Mouse (Mus musculus) embryonic facial prominence, embryonic 13.5 days (tissue): ENCODE measurements at regions not wholly inside any gene's neighbourhood (a gene's known extent, or its start where the extent isn't known, plus 50 kb on each side); places are given as distances from the start of the nearest gene placed in this dataset.

Experiments used
- ATAC-seq: fragments of 200-750 bp; cut with Nextera tagmentation; 2 replicates; pipeline ENCODE4 v1.8.0; 2017; ENCODE audit warnings: low read depth; ENCODE audit not compliant: insufficient number of reproducible peaks, insufficient read depth, low FRiP score, low TSS enrichment
- H3K27ac ChIP-seq: fragments of 300-500 bp; sonication (generic); 2 replicates; pipeline ENCODE4 v1.5.1; 2015; ENCODE audit warnings: moderate library complexity, mild to moderate bottlenecking, inconsistent platforms
- H3K27me3 ChIP-seq: fragments of 300-500 bp; sonication (generic); 2 replicates; pipeline ENCODE4 v1.6.1; 2015; ENCODE audit warnings: mild to moderate bottlenecking, inconsistent platforms
- H3K36me3 ChIP-seq: fragments of 300-500 bp; sonication (generic); 2 replicates; pipeline ENCODE4 v1.6.1; 2015; ENCODE audit warnings: mild to moderate bottlenecking, inconsistent platforms
- H3K4me1 ChIP-seq: fragments of 300-500 bp; sonication (generic); 2 replicates; pipeline ENCODE4 v1.6.1; 2015; ENCODE audit warnings: inconsistent platforms
- H3K4me2 ChIP-seq: fragments of 300-500 bp; sonication (generic); 2 replicates; pipeline ENCODE4 v1.6.1; 2015; ENCODE audit warnings: moderate library complexity, mild to moderate bottlenecking, inconsistent platforms
- H3K4me3 ChIP-seq: fragments of 300-500 bp; sonication (generic); 2 replicates; pipeline ENCODE4 v1.5.1; 2015; ENCODE audit warnings: mild to moderate bottlenecking, inconsistent platforms
- H3K9ac ChIP-seq: fragments of 300-500 bp; sonication (generic); 2 replicates; pipeline ENCODE4 v1.6.1; 2015; ENCODE audit warnings: mild to moderate bottlenecking, inconsistent platforms
- H3K9me3 ChIP-seq: fragments of 300-500 bp; sonication (generic); 2 replicates; pipeline ENCODE4 v1.6.1; 2016; ENCODE audit warnings: inconsistent platforms
- WGBS: fragments of 180-500 bp; shearing (Covaris S2); methylation state at CpG from one replicate; pipeline ENCODE4 v1.1.7; 2015; ENCODE audit warnings: mixed read lengths; 5-methylcytosine and 5-hydroxymethylcytosine counted together

DNA sequence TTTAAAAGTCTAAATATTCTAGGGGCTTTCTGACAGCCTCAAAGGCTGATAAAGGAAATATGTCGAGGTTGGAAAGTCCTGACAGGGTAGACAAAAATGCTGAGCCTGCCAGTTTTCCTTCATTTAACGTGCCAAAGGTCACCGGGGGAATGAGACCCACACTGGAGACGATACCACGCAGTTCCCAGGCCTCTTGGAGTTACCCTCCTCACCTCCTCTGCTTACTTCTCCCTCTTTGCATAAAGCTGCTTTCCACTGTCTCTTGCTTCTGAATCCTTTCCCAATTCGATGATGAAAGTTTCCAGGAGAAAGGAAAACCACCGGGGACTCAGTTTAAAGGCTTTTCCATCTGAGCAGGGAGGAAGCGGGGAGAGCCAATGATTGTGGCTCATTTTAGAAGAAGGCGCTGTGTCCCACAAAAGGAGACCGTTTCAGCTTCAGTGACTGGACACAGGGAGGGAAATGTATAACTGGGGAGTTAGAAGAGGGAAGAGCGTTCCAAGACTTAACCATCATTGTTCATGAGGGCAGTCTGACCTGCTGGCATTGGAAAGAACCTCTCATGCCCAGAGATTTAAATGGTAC lies 243.2 kb upstream of the Fn1 start:
- no peak overlapping the region for H3K4me2 ChIP-seq
- peaks cover 31% of the 10 kb centered on the region for H3K4me1 ChIP-seq
- H3K36me3 ChIP-seq: no peaks in the 10 kb centered on the region
- 55% methylated on average over 11 of the region's 11 CpGs for WGBS
- no peak overlapping the region for H3K4me3 ChIP-seq
- no peaks in the 10 kb centered on the region for H3K9me3 ChIP-seq
- ATAC-seq: no peak
- H3K27ac ChIP-seq: no peak overlapping the region
- no peak overlapping the region for H3K9ac ChIP-seq
- H3K27me3 ChIP-seq: no peaks in the 10 kb centered on the region

DNA sequence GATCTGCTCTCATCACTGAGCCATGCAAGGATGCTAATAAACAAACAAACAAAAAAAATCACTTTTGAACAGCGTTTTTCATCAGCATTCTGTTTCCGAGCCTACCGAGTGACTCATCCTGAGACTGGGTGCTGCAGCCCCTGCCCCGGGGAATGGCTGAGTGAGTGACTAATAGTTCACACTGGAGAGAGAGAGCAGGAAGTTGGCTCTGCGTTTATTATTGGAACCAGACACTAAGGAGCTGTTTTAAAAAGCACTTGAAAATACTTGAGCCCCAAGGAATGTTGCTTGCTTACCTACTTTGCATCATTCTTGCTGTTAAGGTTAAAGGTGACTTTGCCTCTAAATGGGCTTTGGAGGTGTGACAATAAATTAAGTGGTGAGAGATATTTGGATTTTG lies 240.6 kb upstream of the Fn1 start:
- WGBS: 8% methylated on average over 5 of the region's 5 CpGs

DNA sequence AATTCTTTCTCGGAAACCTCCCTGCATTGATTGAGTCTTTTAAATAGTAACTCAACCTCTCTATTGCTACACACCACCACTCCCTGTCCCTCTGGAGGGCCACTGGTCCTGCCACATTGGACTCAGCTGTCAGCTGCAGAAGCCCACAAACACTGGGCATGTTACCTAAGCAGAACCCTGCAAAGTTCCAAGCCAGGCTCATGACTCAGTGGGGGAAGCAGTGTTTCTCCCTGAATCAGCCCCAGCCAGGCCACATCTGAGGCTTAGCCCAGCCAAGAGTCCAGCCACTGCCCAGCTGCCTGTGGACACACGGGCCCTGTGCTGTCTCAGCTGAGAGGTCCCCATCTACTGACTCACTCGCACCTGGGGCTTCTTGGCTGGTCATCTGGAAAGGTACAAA lies 234.8 kb upstream of the Fn1 start:
- no peaks in the 10 kb centered on the region for H3K36me3 ChIP-seq
- no peak overlapping the region for H3K4me2 ChIP-seq
- no peaks in the 10 kb centered on the region for H3K9me3 ChIP-seq
- H3K27me3 ChIP-seq: no peaks in the 10 kb centered on the region
- peaks cover 17% of the 10 kb centered on the region for H3K4me1 ChIP-seq
- H3K9ac ChIP-seq: no peak overlapping the region
- H3K4me3 ChIP-seq: no peak overlapping the region
- no peak overlapping the region for H3K27ac ChIP-seq
- ATAC-seq: no peak
- WGBS: 90% methylated on average over 3 of the region's 3 CpGs

More for the DNA sequence above, 240.6 kb upstream of the Fn1 start:
- Histone ChIP-seq H3K27me3 (no peaks in the 10 kb centered on the region), H3K4me1 (peaks cover 31% of the 10 kb centered on the region), H3K4me2 (peak overlapping the region; percentile 25), H3K27ac (no peak overlapping the region), H3K4me3 (no peak overlapping the region), H3K36me3 (no peaks in the 10 kb centered on the region), H3K9me3 (no peaks in the 10 kb centered on the region), H3K9ac (no peak overlapping the region)
- no peak for ATAC-seq

- Histone ChIP-seq H3K9me3 (no peaks in the 10 kb centered on the region), H3K4me3 (no peak overlapping the region), H3K27ac (no peak overlapping the region), H3K36me3 (no peaks in the 10 kb centered on the region), H3K27me3 (no peaks in the 10 kb centered on the region), H3K9ac (no peak overlapping the region), H3K4me1 (peaks cover 18% of the 10 kb centered on the region), H3K4me2 (no peak overlapping the region)
- no peak for ATAC-seq
- WGBS: 92% methylated on average over 6 of the region's 6 CpGs
These were observed 233.9 kb upstream of the Fn1 start for GRCm38 (mm10) chr1:71886903-71887302.

DNA sequence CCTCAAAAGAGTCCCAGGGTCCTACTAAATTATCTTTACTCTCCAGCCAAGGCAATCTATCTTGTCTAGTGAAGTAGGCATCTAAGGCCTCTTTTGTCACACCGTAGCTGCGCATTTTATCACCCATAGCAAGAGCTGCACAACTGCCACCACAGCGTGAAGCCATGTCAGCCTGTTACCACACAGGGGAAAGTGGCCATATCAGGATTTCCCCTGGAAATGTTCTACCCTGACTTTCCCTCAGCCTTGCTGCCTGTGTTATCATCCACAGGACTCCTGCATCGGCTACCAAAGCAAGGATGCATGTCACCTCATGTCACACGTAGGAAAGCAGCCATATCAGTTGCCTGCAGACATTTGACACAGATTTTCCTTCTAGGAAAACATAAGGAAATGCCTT lies 233.2 kb upstream of the Fn1 start:
- no peak overlapping the region for H3K9ac ChIP-seq
- no peak overlapping the region for H3K4me3 ChIP-seq
- WGBS: 75% methylated on average over 5 of the region's 5 CpGs
- no peaks in the 10 kb centered on the region for H3K27me3 ChIP-seq
- H3K4me2 ChIP-seq: no peak overlapping the region
- no peaks in the 10 kb centered on the region for H3K36me3 ChIP-seq
- H3K9me3 ChIP-seq: no peaks in the 10 kb centered on the region
- H3K27ac ChIP-seq: no peak overlapping the region; the same call in 1 of the 2 replicates
- peaks cover 23% of the 10 kb centered on the region for H3K4me1 ChIP-seq
- ATAC-seq: no peak

GRCm38 (mm10) chr1:71881851-71882250 lies 228.9 kb upstream of the Fn1 start:
- ATAC-seq: no peak
- H3K4me1 ChIP-seq: peaks cover 42% of the 10 kb centered on the region
- H3K9ac ChIP-seq: no peak overlapping the region
- no peak overlapping the region for H3K4me3 ChIP-seq
- H3K4me2 ChIP-seq: no peak overlapping the region
- H3K27me3 ChIP-seq: no peaks in the 10 kb centered on the region
- no peaks in the 10 kb centered on the region for H3K9me3 ChIP-seq
- no peak overlapping the region for H3K27ac ChIP-seq
- 78% methylated on average over 12 of the region's 12 CpGs for WGBS
- H3K36me3 ChIP-seq: no peaks in the 10 kb centered on the region

DNA sequence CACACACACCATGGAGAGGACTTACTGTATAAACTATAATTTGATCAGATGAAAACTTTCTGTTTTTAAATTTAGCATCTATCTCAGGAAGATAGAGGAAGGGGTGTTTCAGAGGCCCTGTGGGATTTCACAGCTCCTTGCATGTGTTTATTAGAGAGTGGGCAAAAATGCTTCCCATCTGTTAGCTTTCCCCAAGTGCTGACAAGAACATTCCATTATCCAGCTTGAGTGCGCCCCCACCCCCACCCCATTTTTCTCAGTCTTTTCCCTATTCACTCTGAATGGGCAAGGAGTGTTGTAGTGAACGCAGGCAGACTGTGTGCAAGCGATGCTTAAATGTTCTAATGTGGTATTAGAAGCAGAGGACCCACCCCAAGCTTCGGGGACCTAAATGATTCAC lies 228.2 kb upstream of the Fn1 start:
- Histone ChIP-seq H3K36me3 (no peaks in the 10 kb centered on the region), H3K9me3 (no peaks in the 10 kb centered on the region), H3K27ac (no peak overlapping the region), H3K4me2 (no peak overlapping the region), H3K4me3 (no peak overlapping the region), H3K4me1 (peaks cover 45% of the 10 kb centered on the region), H3K27me3 (no peaks in the 10 kb centered on the region), H3K9ac (no peak overlapping the region)
- ATAC-seq: no peak
- WGBS: 75% methylated on average over 4 of the region's 4 CpGs

GRCm38 (mm10) chr1:71880480-71880879 lies 227.5 kb upstream of the Fn1 start:
- H3K9me3 ChIP-seq: no peaks in the 10 kb centered on the region
- no peak overlapping the region for H3K27ac ChIP-seq
- H3K9ac ChIP-seq: no peak overlapping the region
- no peak for ATAC-seq
- H3K4me1 ChIP-seq: peaks cover 44% of the 10 kb centered on the region
- no peaks in the 10 kb centered on the region for H3K27me3 ChIP-seq
- no peak overlapping the region for H3K4me3 ChIP-seq
- 46% methylated on average over 6 of the region's 6 CpGs for WGBS
- no peak overlapping the region for H3K4me2 ChIP-seq
- no peaks in the 10 kb centered on the region for H3K36me3 ChIP-seq

GRCm38 (mm10) chr1:71876712-71877401 lies 223.9 kb upstream of the Fn1 start:
- H3K4me3 ChIP-seq: 0 out of 2 replicates have a peak overlapping the region, but pooled peaks have one; percentile 3
- no peaks in the 10 kb centered on the region for H3K9me3 ChIP-seq
- peak overlapping the region; percentile 78 for H3K27ac ChIP-seq
- WGBS: 27% methylated on average over 9 of the region's 9 CpGs
- ATAC-seq: 0 out of 2 replicates have a peak, but pooled peaks have one; percentile 32
- H3K4me2 ChIP-seq: peak overlapping the region; percentile 40
- H3K36me3 ChIP-seq: no peaks in the 10 kb centered on the region
- no peak overlapping the region for H3K9ac ChIP-seq
- peaks cover 36% of the 10 kb centered on the region for H3K4me1 ChIP-seq
- H3K27me3 ChIP-seq: no peaks in the 10 kb centered on the region

DNA sequence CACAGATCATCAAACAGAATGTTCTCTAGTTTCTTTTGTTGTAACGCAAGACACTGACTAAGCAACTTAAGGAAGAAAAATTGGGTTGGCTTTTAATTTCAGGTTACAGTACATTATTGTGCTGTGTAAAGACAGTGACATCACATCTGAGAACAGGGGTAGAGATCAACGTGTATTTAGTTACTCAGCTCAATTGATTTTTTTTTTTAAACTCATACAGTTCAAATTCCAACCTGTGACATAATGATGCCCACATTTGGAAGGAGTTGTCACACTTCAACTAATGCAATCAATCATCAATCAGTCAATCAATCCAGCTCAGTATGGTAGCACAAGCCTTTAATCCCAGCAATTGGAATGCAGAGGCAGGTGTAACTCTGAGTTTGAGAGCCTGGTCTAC lies 221.0 kb upstream of the Fn1 start:
- no peak overlapping the region for H3K9ac ChIP-seq
- ATAC-seq: no peak

GRCm38 (mm10) chr1:71865670-71866069 lies 212.7 kb upstream of the Fn1 start:
- H3K9ac ChIP-seq: no peak overlapping the region
- H3K27me3 ChIP-seq: no peaks in the 10 kb centered on the region
- 43% methylated on average over 4 of the region's 4 CpGs for WGBS
- H3K9me3 ChIP-seq: no peaks in the 10 kb centered on the region; the same call in 1 of the 2 replicates
- H3K27ac ChIP-seq: no peak overlapping the region
- 0 out of 2 replicates have a peak, but pooled peaks cover 4% of the 10 kb centered on the region for H3K4me1 ChIP-seq
- H3K36me3 ChIP-seq: no peaks in the 10 kb centered on the region
- H3K4me2 ChIP-seq: no peak overlapping the region
- ATAC-seq: no peak
- H3K4me3 ChIP-seq: no peak overlapping the region

More for the DNA sequence above, 221.0 kb upstream of the Fn1 start:
- 68% methylated on average over 2 of the region's 2 CpGs for WGBS
- no peaks in the 10 kb centered on the region for H3K36me3 ChIP-seq
- H3K4me2 ChIP-seq: no peak overlapping the region
- peaks cover 22% of the 10 kb centered on the region for H3K4me1 ChIP-seq
- no peak overlapping the region for H3K27ac ChIP-seq
- H3K4me3 ChIP-seq: no peak overlapping the region
- no peaks in the 10 kb centered on the region for H3K27me3 ChIP-seq
- H3K9me3 ChIP-seq: no peaks in the 10 kb centered on the region

GRCm38 (mm10) chr1:71864749-71865148 lies 211.7 kb upstream of the Fn1 start:
- no peak overlapping the region for H3K4me2 ChIP-seq
- H3K27me3 ChIP-seq: no peaks in the 10 kb centered on the region
- H3K36me3 ChIP-seq: no peaks in the 10 kb centered on the region
- no peak for ATAC-seq
- no peaks in the 10 kb centered on the region; the same call in 1 of the 2 replicates for H3K9me3 ChIP-seq
- 0 out of 2 replicates have a peak, but pooled peaks cover 4% of the 10 kb centered on the region for H3K4me1 ChIP-seq
- H3K27ac ChIP-seq: no peak overlapping the region
- no peak overlapping the region for H3K4me3 ChIP-seq
- no peak overlapping the region for H3K9ac ChIP-seq
- WGBS: 53% methylated on average over 9 of the region's 9 CpGs
